Mouse (Mus musculus): ENCODE measurements around the gene Ppef1.

- TF ChIP-seq POLR2A (IDR thresholded peaks at IDR 0.05; ENCODE audit: insufficient read depth, low read depth, low read length) (no peak), CTCF (IDR thresholded peaks at IDR 0.05; ENCODE audit: insufficient read depth, low read depth, low read length) (no peak)
These were observed 45.5 kb downstream of the Ppef1 start for GRCm38 (mm10) chrX:160690094-160690493.

All from olfactory bulb, adult 2 months (tissue).